ENCODE assay signal across 16 mouse cellular contexts in the genomic region with DNA sequence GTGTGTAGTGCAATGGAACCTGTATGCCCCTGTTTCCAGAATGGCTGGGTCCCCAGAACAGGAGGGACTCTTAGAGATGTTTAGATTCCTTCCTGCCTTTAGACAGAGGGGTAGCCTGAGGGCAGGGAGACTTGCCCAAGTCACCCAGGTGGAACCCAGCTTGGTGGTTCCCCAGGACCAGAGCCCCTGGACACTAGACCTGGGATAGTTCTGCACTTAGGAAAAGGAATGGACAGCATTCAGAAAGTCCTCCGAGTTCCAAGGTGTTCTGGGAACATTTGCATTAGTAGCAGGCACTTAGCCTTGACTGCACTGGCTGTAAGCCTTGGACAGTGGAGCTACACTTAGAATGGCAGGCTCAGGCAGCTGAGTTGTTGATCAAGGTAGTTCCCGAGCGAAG. TPM values are rescaled to one million over a fixed set of nuclear protein-coding genes. Genes with fewer than 3 reads are reported as not detected.
DNase-seq lines count a peak whose midpoint lies in the region; ATAC-seq lines count a peak whose summit lies in the region.
"Had no signal": no experiment of that assay in that cellular context is flagged by ENCODE, and none has a peak within 500 bp of the region (broad histone marks: within the 10 kb centered on the region; RNA-seq: fewer than 3 reads in every experiment).

No protein-coding gene starts in this region.

- peaks cover 23% of the 10 kb centered on the region for H3K4me1 ChIP-seq in limb, embryonic 11.5 days (ENCODE audit: control insufficient read depth, insufficient read depth, low read length)
- peaks cover 51% of the 10 kb centered on the region for H3K4me1 ChIP-seq in limb, embryonic 10.5 days
- peaks cover 13% of the 10 kb centered on the region; the same call in 1 of the 2 replicates for H3K4me1 ChIP-seq in hindbrain, embryonic 11.5 days (replicated peaks; ENCODE audit: control insufficient read depth, insufficient read depth, low read length)

- WGBS in limb, embryonic 11.5 days: 12% methylated on average over 3 of the region's 3 CpGs
- 12% methylated on average over 3 of the region's 3 CpGs for WGBS in limb, embryonic 10.5 days
- WGBS in hindbrain, embryonic 11.5 days: 17% methylated on average over 3 of the region's 3 CpGs

- ATAC-seq in limb, embryonic 11.5 days (ENCODE audit: insufficient number of reproducible peaks, low FRiP score, low TSS enrichment, low read depth): no peak
- no peak for ATAC-seq in hindbrain, embryonic 11.5 days (ENCODE audit: low FRiP score)
- ATAC-seq: forebrain, postnatal 0 days had no signal

- no peaks in the 10 kb centered on the region for H3K9me3 ChIP-seq in limb, embryonic 11.5 days (ENCODE audit: control insufficient read depth, low read length)
- no peaks in the 10 kb centered on the region for H3K9me3 ChIP-seq in limb, embryonic 10.5 days (replicated peaks)
- no peaks in the 10 kb centered on the region for H3K9me3 ChIP-seq in hindbrain, embryonic 11.5 days (ENCODE audit: control insufficient read depth, low read length)
- H3K9me3 ChIP-seq: embryonic facial prominence, embryonic 10.5 days had no signal

- H3K9ac ChIP-seq in limb, embryonic 11.5 days (ENCODE audit: low read length): no peak overlapping the region
- no peak overlapping the region for H3K9ac ChIP-seq in hindbrain, embryonic 11.5 days (ENCODE audit: low read depth, low read length)
- H3K9ac ChIP-seq: forebrain, postnatal 0 days; lung, embryonic 14.5 days had no signal

- H3K27me3 ChIP-seq in limb, embryonic 11.5 days (ENCODE audit: control insufficient read depth, insufficient read depth, low read length): peaks cover 57% of the 10 kb centered on the region
- H3K27me3 ChIP-seq in limb, embryonic 10.5 days (ENCODE audit: low read depth, poor library complexity, severe bottlenecking): peaks cover 98% of the 10 kb centered on the region
- peaks cover 47% of the 10 kb centered on the region for H3K27me3 ChIP-seq in hindbrain, embryonic 11.5 days (ENCODE audit: control insufficient read depth, insufficient read depth, low read length)

- no peaks in the 10 kb centered on the region for H3K36me3 ChIP-seq in limb, embryonic 11.5 days (ENCODE audit: control insufficient read depth, insufficient read depth, low read length)
- no peaks in the 10 kb centered on the region for H3K36me3 ChIP-seq in limb, embryonic 10.5 days
- H3K36me3 ChIP-seq in hindbrain, embryonic 11.5 days (ENCODE audit: control insufficient read depth, insufficient read depth, low read length): no peaks in the 10 kb centered on the region
- H3K36me3 ChIP-seq: embryonic facial prominence, embryonic 10.5 days had no signal

- no peak overlapping the region for H3K27ac ChIP-seq in limb, embryonic 11.5 days (replicated peaks; ENCODE audit: low read depth, low read length)
- H3K27ac ChIP-seq in limb, embryonic 10.5 days: no peak overlapping the region
- H3K27ac ChIP-seq in hindbrain, embryonic 11.5 days (ENCODE audit: low read depth, low read length): no peak overlapping the region
- H3K27ac ChIP-seq: embryonic facial prominence, embryonic 10.5 days had no signal

- H3K4me3 ChIP-seq in limb, embryonic 11.5 days (ENCODE audit: low read depth, low read length): no peak overlapping the region
- no peak overlapping the region for H3K4me3 ChIP-seq in limb, embryonic 10.5 days
- H3K4me3 ChIP-seq in hindbrain, embryonic 11.5 days (ENCODE audit: low read depth, low read length): no peak overlapping the region
- H3K4me3 ChIP-seq: erythroblast, embryonic 14.5 days; myocyte had no signal

- H3K4me2 ChIP-seq in limb, embryonic 11.5 days (ENCODE audit: low read depth, severe bottlenecking): no peak overlapping the region
- H3K4me2 ChIP-seq in hindbrain, embryonic 11.5 days (replicated peaks; ENCODE audit: low read depth, low read length): no peak overlapping the region

- peak; percentile 25 for DNase-seq in limb, embryonic 11.5 days (ENCODE audit: low spot score)
- DNase-seq in limb, embryonic 10.5 days (ENCODE audit: low spot score): no peak
- DNase-seq in cerebellum, postnatal 14 days: peak; percentile 51 to 57
- DNase-seq in hindbrain, embryonic 11.5 days (ENCODE audit: low spot score): peak; percentile 24
- peak; percentile 26 for DNase-seq in neural tube, embryonic 10.5 days (ENCODE audit: extremely low spot score, low spot score)
- DNase-seq in kidney, postnatal 14 days: no peak
- no peak for DNase-seq in thymus, postnatal 14 days
- DNase-seq: adrenal gland, postnatal 25 days; forebrain, postnatal 0 days; heart, postnatal 10 days; kidney, adult 11 months had no signal

RNA-seq across cellular contexts. Expression of a gene that starts 4.5 kb away (rescaled TPM):
- 4.8 and 5.9 TPM in 2 replicates for polyA plus RNA-seq in limb, embryonic 11.5 days (2014; fragmentation: Nextera tagmentation; extraction: Ambion mirVana)
- polyA plus RNA-seq in limb, embryonic 10.5 days (2016; fragmentation: Nextera tagmentation; extraction: Ambion mirVana): 1.8 and 2.1 TPM in 2 replicates
- polyA plus RNA-seq in hindbrain, embryonic 11.5 days (2014; fragmentation: Nextera tagmentation; extraction: Ambion mirVana): 14.6 and 16.2 TPM in 2 replicates
- polyA plus RNA-seq: erythroblast, embryonic 14.5 days; liver, adult 2 months; lung, embryonic 14.5 days had no signal

Comparison
In these comparisons a context has a peak if more than half of its experiments do, and no peak if none do; other contexts are left out.
1. DNase-seq: peak in limb, embryonic 11.5 days (single experiment), cerebellum, postnatal 14 days (2 of 2), hindbrain, embryonic 11.5 days (single experiment) and neural tube, embryonic 10.5 days (single experiment); none in limb, embryonic 10.5 days (single experiment), kidney, postnatal 14 days (single experiment) and thymus, postnatal 14 days (single experiment).